Mouse (Mus musculus) kidney, postnatal 10 days (tissue): ENCODE data around the gene Kcnv2.
A peak's percentile ranks its signal among the peaks of the same experiment; 100 is the strongest.

Source experiments
- DNase-seq: peaks from one replicate; pipeline ENCODE4 v3.0.0; 2021; ENCODE audit warnings: mixed read lengths

The Kcnv2 gene

GRCm38 (mm10) chr19:27322281-27322680 is at the start of gene Kcnv2:
Kcnv2 (plus strand) TSS chr19:27322588.
- DNase-seq, result peak; percentile 45

DNA sequence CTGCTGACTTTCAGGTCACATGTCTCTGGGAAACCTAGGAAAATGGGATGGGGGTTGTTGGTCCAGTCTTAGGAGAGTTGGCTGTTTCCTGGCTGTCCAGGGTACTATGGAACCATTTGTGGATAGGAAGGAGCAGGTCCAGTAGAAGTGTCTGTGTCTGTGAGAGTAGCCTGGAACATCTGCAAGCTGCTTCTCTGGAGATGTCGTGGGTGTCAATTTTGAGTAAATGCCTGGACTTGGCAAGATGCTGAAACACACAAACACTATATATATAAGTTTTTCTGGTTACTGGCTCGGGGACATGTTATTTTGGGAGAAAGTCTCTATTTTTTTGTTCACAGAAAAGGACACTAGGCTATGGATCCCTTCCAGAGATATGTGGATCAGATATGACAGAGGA is 49.0 kb upstream of the Kcnv2 start:
- DNase-seq, result no peak

DNA sequence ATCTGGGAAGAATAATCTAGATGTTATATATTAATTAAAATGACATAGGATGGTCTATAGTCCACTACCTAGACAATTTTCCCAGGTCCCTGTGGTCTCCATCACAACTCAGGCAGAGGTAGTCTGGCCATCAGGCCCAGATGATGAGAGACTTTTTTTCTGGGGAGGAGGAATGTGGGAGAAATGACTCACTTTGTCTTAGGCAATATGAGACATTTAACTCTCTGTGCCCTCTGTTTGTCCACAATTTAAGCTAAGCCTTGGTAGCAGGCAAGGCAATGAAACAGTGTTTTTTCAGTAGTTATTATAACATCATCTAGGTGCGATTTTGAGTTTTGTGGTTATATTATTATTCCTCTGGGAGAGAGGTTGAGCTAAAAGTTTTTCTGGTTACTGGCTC is 48.0 kb upstream of the Kcnv2 start:
- DNase-seq, result no peak

DNA sequence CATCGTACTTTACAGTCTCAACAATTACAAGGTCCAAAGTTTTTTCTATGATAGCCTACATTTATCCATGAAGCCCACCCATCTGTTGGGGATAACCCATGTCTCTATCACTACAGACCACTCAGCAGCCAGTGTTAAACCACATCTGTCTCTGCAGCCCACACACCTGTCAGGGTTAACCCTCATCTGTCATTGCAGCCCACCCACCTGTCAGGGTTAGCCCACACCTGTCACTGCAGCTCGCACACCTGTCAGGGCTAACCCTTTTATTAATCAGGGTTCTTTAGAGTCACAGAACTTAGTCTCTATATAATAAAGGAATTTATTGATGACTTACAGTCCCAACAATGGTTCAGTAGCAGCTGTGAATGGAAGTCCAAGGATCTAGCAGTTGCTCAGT is 43.2 kb upstream of the Kcnv2 start:
- no peak for DNase-seq

DNA sequence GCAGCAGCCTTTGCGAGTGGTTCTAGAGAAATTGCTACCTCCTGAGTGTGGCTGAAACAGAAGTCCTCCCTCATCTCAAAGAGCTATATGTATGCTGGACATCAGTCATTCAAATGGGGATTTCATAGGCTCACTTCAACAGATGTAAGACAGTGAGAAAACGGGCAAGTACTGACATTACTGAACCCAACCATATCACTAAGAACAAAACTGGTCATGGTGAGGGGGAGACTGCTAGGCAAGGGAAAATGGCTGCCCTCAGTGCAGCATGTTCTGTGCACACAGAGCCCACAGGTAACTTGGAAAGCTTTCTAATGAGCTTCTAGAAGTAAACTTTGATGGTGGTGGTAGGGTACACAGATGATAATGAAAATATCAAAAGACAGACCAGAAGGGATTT is 12.3 kb upstream of the Kcnv2 start:
- DNase-seq, result no peak

GRCm38 (mm10) chr19:27311311-27311710 is 11.1 kb upstream of the Kcnv2 start:
- no peak for DNase-seq

DNA sequence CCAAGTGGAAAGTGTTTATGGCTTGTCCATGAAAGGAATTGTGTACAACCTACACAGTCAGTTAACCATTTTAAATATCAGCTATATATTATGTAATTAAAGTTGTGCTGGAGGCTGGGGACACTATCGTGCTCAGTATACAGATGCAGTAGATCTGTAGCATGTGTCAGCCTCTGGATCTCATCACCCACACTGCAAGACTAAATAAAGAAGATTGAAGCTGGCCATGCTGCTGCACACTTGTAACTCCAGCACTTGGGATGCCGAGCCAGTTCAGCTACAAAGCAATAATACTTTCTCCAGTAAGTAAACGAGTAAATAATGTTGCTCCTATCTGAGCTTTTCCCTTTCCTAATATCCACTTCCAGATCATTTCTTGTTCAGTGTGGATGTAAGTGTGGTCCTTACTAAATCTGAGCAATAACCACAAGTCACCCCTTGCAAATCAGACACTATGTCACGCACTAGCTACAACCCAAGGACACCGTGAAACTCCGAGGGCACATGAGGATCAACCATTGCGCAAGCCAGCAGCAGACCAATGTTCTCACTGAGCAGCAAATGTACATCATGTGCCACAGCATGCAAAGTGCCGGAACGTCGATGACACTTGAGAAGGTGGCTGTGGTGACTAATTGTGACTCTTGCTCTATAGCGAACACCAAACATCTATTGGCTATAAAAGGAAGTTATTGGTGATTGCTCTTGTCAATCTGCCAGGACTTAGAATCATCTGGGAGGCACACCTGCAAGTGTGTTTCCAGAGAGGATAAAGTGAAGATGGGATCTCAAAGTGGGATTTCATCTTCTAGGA is 9.9 kb upstream of the Kcnv2 start:
- DNase-seq, result no peak

- DNase-seq, result no peak
These were observed 9.3 kb upstream of the Kcnv2 start for GRCm38 (mm10) chr19:27313080-27313413.

DNA sequence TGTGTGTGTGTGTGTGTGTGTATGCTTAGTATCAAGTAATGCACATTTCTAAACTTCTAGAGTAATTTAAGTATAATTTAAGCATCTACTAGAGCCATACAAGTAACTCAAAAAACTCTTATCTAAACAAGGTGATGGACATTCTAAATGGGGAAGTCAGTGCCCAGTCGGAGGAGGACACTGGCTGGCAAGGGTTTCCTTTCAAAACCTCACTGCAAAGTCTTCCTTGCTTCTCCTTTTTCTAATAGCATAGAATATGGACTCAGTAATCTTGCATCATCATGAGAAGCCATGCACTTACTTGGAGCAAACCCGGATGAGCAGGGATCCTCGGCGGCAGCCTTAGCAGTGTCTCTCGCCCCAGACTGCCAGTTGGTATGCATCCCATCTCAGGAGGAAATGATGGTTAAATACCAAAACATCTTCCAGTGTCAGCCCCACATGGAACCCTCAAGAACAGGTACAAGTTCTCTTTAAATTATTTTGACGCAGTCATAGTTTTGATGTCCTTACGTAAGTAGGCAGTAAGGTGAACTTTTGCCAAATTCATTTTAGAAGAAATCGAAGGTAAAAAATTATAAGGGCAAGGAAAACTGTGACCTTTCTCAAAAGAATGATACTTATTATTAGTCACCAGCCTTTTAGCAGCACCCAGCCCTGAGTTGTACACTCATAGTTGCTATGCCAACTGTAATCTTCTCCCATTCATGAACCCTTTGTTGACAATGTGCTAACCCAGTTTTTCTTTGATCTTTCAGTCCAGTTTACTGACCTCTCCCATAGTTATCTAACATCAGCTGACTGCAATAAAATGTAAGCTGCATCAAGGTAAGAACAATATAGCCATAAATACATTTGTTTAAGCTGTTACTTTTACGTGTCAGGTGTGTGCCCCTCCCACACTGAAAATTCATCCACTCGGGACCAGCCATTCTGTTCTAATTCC is 5.8 kb upstream of the Kcnv2 start:
- DNase-seq, result no peak

DNA sequence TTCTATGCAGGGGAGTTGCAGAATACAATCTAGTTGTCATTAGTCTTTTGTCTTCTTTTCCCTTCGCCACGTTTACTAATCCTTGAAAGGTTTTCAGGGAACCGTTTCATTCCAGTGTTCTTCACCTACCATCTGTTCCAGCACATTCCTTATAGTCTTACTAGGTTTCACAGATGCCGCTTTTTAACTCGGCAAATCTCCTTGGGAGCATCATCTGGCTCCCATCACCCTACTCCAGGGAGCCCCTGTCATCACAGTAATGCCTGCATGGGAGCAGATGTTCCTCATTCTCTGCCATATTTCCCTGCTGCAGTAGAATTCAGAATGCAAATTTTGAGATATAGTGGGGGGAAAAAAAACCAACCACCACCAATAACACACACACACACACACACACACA is 5.1 kb upstream of the Kcnv2 start:
- DNase-seq, result no peak

DNA sequence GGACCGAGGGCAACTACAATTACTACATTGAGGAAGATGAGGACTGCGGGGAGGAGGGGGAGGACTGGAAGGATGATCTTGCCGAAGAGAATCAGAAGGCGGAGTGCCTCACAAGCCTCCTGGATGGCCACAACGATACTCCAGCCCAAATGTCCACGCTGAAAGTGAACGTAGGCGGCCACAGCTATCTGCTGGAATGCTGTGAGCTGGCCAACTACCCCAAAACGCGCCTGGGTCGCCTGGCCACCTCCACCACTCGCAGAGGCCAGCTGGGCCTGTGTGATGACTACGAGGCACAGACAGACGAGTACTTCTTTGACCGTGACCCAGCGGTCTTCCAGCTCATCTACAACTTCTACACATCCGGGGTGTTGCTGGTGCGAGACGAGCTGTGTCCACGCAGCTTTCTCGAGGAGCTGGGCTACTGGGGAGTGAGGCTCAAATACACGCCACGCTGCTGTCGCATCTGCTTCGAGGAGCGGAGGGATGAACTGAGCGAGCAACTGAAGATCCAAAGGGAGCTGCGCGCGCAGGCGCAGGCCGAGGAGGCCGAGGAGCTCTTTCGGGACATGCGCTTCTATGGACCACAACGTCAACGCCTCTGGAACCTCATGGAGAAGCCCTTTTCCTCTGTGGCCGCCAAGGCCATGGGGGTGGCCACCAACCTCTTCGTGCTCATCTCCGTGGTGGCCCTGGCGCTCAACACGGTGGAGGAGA is 681 bp downstream of the Kcnv2 start:
- no peak for DNase-seq

GRCm38 (mm10) chr19:27325558-27325957 is 3.2 kb downstream of the Kcnv2 start:
- DNase-seq, result no peak

- DNase-seq, result no peak
These were observed 5.2 kb downstream of the Kcnv2 start for GRCm38 (mm10) chr19:27327569-27327968.

GRCm38 (mm10) chr19:27328166-27328565 is 5.8 kb downstream of the Kcnv2 start:
- DNase-seq, result no peak

DNA sequence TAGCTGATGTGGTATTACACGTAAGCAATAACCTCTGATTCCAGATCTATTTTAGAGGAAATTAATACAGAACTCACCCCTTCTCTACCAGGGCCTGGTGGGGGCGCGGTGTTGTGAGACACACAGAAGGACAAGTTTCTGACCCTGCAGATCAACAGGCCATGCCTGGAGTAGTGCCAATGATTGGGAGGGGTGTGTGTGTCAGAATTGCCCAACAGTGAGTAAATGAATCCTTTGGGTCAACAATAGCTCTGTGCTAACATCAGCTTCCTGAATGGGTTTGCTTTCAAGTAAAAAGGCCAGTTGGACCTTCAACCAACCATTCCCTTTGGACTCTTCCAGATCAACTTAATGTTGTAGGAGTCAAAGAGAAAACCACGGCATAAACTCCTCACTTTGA is 6.3 kb downstream of the Kcnv2 start:
- DNase-seq, result peak; percentile 11

DNA sequence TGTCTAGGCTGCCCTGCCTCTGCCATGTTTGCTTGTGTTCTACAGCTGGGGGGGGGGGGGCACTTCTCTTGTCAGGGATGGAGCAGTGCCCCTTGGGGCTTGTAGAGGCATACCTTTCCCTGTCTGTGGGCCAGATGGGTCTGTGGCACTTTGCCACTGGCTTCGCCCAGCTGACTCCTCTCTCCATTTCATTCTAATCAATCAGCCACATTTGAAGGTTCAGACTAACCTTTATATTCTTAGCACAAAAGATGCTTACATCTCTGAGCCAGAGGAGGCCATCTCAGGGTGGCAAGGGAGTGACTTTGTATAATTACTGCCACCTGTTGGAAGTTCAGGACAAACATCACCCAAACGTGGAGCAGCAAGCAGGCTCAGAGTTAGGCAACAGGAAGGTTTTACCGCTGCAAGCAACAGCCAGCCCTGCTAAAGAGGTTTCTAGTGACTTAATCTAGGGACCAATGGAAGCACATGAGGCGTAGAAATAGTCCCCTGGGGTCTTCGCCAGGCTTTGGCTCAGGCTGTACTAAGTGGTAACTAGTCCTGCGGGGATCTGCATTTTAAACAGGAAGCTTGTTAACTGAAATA is 9.9 kb downstream of the Kcnv2 start:
- DNase-seq, result no peak

GRCm38 (mm10) chr19:27336126-27336917 is 13.9 kb downstream of the Kcnv2 start:
- DNase-seq, result no peak

DNA sequence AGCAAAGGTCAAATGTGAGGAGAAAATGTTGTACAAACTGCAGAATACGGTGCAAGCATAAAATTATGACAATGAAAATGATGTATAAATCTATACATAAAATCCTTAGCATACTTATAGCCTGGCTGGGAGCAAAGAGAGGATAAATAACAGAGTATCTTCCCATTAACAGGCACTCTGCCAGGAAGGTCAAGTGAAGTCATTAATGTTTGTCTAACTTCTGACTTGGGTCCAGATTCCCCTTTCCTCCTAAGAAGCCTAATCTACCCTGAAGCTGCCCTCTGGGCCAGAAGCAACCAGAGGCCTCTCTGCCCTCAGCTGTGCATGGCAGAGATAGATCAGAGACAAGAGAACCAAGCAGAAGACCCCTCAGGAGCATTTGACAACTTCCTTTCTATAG is 24.1 kb downstream of the Kcnv2 start:
- DNase-seq, result peak; percentile 30

DNA sequence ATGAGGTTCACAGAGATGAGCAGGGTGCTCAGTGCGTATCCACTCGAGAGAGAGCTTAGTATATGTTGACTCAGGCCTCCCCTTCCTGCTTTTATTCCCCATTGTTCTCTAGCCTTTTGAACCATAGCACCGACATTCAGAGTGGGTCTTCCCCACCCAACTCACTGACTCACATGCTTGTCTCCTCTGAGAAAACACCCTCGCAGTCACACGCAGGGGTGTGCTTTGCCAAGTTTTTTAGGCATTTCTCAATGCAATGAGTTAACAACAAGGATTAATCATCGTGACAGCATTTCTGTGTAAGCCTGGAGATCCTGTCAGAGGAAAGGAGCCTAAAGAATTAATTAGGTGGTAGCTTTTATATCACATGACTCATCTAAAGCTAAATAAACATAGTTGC is 29.3 kb downstream of the Kcnv2 start:
- DNase-seq, result no peak

DNA sequence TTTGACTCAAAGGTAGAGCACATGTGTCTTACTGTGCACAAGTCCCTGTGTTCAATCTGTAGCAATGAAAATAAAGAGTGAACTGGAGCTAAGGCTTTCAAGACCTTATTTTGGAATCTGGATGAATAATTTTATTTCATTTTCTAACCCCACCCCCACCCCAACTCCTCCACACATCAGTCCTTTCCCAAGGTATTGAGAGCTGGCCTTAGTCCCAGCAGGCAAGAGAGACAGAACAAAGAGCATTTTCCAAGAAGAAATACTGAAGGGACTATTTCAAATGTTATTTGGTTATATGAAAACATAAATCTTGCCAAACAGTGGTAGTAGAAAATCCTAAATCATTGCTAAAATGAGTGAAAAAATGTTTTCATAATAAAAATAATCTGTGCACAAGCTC is 38.0 kb downstream of the Kcnv2 start:
- no peak for DNase-seq

DNA sequence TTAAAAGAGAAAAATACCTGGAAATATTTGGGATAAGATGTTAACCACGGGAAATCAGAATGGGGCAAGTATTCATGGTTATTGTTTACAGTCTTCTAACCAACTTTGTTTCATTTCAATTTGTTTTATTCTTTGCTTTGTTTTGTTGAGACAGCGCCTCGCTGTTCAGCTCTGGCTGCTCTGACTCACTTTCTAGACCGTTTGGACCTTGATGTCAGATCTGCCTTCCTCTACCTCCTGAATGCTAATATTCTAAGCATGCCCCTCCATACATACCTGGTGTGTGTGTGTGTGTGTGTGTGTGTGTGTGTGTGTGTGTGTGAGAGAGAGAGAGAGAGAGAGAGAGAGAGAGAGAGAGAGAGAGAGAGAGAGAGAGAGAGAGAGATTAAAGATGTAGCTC is 41.5 kb downstream of the Kcnv2 start:
- no peak for DNase-seq

GRCm38 (mm10) chr19:27364521-27364931 is 42.1 kb downstream of the Kcnv2 start:
- DNase-seq, result peak; percentile 52
